Mouse (Mus musculus): Measurements from ENCODE around the gene Sis.

DNA sequence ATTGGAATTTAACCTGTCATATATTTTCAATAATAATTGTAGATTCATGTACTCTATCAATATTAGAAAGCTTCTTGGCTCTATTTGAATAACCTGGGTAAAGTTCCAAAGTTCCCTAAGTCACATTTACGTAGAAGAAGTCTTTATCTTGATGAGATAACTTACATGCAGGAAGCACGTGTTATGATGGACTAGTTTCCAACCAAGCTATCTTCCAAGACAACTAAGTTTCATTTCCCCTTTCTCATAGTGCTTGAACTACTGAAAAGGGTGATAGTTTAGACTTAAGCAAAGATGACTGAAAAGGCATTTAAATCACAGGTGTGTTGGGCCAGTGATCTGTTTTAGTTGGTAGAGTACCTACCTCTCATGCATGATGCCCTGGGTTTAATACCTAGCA, 23.3 kb upstream of the Sis start:
- TF ChIP-seq GATA1 (IDR thresholded peaks at IDR 0.05; ENCODE audit: borderline replicate concordance, low read length) (no peak), FLI1 (IDR thresholded peaks at IDR 0.05; ENCODE audit: low read length) (no peak)
